Mouse (Mus musculus) stomach, postnatal 0 days (tissue): ENCODE measurements around the gene Abhd16a.

Source experiments
- CTCF ChIP-seq: IDR thresholded peaks from 2 replicates; pipeline ENCODE4 v1.5.1; 2016; ENCODE audit warnings: antibody characterized with exemption, low read depth, mild to moderate bottlenecking, moderate library complexity
- EP300 ChIP-seq: optimal IDR thresholded peaks from 2 replicates; pipeline ENCODE3; 2016; ENCODE audit warnings: antibody characterized with exemption

GRCm38 (mm10) chr17:35103221-35103690 is 14.2 kb downstream of the Abhd16a start:
- TF ChIP-seq CTCF (no peak), EP300 (no peak)
